Mouse (Mus musculus) layer of hippocampus, postnatal 25 days (tissue): ENCODE results near the gene Golga5. TPM values are rescaled to one million over a fixed set of nuclear protein-coding genes. Genes with fewer than 3 reads are reported as not detected.
A peak's percentile ranks its signal among the peaks of the same experiment; 100 is the strongest.

Experiments used
- DNase-seq, 2 experiments: peaks; one replicate each; pipeline ENCODE4 v3.0.0; 2022; ENCODE audit warnings: mixed read lengths in 2 of 2, low spot score in 1 of 2; ENCODE audit errors: extremely low spot score in 1 of 2
- total RNA-seq, 2 experiments: library from RNA; stranded (reverse); gene quantifications; 2 replicates each; pipeline ENCODE4 v1.2.3; 2021

Golga5 gene
- 10 to 100 TPM; 25.6 to 27.1 TPM for total RNA-seq

DNA sequence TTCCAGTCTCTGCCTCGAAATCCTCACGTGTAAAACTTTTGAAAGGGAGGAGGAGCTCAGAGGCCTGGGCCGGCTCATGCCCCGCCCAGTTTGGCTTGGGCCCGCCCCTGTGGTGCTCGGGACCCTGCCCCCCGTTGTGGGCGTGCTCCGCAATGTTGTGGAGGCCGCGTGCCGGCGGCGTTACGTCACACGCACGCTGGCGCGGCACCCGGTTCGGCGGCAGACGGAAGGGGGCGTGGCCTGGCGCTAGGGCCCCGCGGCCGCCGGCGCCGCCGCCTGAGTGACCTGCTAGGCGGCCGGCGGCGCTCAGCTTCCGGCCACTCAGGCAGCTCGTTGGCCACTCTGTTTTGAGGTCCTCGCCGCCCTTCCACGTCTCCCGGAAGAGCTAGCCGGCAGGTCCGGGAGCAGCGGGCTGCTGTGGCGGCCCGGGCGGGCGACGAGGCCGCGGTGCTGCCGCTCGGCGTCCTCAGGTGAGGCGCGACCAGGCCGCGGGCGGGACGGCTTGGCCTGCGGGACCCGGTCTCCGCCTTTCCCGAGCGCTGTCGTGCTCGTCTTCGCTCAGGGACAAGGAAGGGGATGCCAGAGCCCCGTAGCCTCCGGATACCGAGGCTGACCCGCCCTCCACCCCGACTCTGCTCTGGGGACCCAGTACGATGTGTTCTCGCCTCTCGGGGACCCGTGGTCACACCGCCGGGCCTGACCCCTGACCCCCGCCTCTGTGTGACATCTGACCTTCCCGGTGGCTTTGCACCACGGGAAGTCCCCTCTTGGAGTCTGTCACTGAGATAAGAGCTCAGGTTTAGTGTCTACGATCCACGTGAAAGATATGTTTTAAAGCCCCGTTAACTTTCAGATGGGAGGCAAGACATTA is at the start of gene Golga5:
Golga5 (plus strand) TSS at position 242 of the 871 bp plus-strand sequence.
- peak; percentile 88 to 93 for DNase-seq

DNA sequence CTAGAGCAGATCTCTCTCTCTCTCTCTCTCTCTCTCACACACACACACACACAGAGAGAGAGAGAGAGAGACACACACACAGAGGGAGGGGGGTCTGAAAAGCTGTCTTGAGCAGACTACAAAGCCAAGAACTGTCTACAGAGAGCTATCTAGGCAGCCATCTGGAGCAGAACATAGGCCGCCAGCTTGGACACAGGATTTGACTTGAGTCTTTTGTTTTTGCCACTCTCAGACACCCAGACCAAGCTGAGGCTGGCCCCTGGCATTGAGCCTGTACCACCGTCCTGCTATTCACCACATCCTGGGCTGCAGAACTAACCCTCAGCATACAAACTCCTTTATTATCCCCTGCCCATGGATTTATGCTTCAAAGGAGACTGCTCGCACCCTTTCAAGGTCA is 49.4 kb upstream of the Golga5 start:
- DNase-seq, result no peak

DNA sequence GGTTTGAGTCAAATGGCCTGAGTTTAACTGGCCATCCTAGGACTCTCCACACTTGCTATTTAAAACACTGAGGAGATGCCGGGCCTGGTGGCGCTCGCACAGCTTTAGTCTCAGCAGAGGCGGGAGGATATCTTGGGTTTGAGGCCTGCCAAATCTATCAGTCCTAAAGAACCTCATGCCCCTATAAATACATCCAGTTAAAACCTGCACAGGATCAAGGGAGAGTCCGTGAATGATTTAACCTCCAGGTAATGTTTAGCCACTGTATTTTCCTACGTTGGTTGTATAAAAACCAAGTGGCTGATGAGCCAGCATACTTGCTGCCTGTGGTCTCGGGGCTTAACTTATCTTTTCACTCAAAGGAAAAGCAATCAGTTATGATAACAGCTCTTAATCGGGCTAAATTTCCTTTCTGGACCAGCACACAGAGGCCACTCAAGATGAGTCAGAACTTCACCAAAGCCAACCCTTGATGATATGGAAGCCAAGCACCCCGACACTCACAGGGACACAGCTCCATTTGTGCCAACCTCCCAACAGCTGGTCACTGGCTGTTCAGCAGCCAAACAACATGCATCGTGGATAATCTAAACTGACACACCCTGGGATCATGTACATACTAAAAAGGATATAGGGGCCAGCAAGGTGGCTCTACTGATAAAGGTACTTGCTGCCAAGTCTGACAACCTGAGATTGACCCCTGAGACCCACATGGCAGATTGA is 48.6 kb upstream of the Golga5 start:
- DNase-seq, result no peak

DNA sequence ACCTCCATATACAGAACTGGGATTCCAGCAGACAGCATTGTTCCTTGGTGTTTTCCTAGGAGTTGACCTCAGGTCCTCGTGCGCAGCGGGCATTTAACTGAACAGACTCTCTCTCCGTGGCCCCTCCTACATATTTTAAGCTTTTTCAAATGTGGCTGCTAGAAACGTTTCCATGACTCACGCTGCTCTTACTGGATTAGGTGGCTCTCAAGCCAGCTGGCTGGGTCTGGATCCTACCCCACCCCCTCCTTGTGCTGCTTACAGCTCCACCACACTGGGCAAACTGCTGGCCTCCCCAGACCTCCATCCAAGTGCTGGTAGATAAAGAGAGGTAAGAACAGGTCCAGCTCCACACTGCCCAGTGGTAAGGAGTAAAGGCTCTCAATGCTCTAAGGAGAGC is 46.9 kb upstream of the Golga5 start:
- no peak for DNase-seq

DNA sequence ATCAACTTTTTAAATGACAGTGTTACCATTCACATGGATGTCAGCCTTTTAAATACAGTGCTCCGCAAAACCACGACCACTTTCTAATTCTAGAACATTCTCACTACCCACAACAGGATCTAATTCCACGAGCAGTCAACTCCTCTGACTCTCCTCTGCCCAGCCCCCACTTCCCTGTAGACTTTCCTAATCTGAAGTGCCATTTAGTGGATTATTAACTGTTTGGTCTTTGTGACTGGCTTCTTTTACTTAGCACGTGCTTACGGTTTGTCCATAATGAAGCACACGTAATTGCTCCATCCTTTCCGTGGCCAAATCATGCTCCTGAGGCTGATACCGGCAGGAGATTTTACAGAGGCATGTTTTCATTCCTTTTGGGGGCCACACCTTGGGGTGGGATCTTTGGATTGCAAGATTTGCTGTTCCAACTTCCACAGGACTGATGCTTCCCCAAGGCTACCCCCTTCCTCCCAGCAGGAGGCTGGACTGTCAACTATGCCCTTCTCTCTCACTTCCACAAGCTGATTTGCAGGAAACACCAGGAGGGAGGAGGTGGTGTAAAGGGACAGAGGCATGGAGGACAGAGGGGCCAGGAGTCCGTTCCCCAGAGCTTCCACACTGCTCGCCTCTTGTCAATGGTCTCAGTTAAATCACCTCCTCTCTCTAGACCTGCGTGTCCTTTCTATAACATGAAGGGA is 46.2 kb upstream of the Golga5 start:
- no peak for DNase-seq

DNA sequence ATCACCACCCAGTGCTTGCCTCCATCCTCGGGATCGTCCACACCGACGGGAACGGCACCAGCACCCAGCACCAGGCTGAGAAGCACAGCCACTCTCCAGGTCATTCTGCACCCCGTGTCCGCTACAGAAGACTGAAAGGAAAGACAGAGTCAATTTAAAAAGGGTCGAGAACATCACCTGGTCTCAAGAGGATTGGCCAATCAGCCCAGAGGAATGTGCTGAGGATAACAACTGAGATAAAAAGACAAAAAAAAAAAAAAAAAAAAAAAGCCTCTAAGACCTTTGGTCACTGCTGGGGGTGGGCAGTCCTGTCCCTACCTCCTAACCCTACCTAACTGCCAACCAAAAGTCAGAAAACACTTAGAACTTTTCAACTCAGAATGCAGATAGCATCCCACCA is 45.3 kb upstream of the Golga5 start:
- DNase-seq, result no peak

DNA sequence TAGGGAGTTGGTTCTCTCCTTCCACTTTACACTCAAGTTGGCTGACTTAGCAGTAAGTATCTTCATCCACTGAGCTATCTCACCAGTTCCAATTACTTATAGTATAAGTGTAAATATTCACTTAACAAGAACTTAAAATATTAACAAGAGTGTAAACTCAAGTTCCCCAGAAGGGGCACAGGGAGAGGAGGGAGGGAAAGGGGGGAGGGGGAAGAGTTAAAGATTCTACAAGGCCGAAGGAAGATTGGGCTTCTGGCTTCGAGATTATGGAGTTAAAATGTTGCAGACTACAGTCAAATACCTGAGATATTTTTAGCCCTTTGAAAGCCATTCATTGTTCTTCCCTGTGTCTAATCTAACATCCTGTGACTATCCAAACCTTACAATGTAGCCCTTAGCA is 44.5 kb upstream of the Golga5 start:
- DNase-seq, result no peak

DNA sequence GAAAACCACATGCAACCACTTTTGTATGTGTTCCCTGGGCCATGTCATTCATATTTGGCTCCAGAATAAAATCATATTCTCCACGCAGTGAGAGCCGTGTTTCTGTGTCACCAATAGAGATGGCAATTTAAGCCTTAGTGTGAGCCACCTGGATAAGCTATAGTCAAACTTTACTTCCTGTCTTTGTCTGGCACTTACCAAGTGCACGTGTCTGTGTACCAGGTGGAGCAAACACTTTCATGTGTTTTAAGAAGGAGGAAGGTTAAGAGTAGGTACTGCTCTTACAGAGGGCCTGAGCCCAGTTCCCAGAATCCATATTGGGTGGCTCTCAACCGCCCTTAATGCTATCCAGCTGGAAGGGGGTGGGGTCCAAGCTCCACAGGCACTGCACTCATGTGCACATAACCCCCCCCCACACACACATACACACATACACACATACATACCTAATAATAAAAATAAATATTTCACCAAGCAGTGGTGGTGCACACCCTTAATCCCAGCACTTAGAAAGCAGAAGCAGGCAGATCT is 43.8 kb upstream of the Golga5 start:
- no peak for DNase-seq

DNA sequence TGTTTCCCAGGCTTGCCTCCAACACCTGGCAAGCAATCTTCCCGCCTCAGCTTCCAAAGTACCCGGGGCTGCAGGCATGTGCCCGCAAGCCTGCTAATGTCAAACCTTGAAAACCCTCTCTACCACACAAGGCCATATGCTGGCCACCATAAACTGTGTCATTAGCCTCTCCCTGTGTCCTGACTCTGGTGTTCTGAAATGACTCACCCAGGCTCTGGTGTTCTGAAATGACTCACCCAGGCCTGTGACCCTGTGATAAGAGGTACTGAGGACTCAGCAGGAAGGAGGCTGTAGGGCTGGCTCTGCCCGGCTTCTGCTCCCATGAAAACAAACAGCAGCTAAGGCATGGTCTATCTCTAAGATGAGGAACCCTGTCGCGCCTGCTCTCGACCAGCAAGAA is 42.6 kb upstream of the Golga5 start:
- DNase-seq, result no peak

DNA sequence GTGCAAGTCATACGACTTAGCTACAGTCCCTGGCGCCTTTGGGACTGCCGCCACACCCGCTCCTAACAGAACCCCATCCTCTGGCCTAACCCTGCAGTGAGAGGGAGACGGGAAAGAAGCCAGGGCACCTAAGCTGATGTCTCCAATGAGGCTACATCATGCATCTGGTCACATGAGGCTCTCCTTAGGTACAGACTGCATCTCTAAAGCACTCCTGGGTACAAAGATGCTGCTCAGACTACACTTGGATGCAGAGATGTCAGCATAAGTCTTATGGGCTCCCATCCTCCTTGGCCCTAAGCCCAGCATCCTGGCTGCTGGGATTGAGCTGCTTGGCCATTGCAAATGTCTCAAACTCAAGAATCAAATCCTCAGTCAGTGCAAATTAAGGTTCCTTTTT is 39.3 kb upstream of the Golga5 start:
- no peak for DNase-seq

DNA sequence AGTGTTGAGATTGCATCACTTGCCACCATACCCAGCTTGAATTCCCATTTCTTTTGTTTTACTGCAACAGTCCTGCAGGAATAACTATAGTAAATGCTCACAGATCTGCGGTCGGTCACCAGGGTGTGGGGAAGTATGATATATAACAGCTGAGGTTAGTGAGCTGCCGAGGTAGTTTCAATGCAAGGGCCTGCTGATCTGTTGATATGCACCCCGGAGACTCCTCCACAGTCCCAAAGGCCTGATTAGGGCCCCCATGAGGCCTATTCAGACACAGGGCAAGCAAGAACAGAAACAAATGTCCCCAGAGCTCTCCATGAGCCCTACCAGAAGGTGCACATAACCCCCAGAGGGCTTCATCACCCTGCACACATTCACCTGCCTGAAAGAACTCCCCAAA is 38.7 kb upstream of the Golga5 start:
- DNase-seq, result no peak

DNA sequence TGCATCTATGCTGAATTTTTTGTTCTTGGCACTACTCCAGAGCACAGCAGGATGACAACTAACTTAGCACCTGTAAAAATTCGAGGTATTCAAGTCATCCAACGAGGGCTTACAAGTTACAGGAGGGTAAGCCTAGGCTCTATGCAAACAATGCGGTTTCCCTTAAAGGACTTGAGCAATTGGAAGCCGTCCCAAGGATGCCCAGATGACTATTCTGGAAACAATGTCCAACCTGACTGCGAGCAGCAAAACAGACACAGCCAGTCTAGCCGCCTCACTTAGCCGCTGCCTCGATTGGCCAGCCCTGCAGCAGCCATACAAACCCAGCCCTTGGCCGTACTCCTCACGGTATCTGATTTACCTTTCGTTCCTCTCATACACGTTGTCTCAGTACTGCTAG is 36.7 kb upstream of the Golga5 start:
- DNase-seq, result no peak

DNA sequence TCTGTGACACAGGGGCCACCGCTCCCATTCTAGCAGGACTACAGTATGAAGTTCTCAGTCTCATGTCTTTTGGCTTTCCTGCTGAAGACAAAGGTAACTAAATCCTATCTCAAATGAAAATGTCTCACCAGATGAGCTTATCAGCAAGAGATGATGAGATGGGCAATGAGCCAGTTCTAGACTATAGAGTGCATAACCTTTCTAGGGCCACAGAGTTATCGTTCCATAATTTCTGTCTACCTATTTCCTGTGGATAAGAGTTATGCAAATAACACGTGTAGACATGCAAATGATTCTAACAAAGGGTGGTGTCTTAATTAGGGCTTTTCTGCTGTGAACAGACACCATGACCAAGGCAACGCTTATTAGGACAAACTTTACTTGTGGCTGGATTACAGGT is 34.8 kb upstream of the Golga5 start:
- no peak for DNase-seq

DNA sequence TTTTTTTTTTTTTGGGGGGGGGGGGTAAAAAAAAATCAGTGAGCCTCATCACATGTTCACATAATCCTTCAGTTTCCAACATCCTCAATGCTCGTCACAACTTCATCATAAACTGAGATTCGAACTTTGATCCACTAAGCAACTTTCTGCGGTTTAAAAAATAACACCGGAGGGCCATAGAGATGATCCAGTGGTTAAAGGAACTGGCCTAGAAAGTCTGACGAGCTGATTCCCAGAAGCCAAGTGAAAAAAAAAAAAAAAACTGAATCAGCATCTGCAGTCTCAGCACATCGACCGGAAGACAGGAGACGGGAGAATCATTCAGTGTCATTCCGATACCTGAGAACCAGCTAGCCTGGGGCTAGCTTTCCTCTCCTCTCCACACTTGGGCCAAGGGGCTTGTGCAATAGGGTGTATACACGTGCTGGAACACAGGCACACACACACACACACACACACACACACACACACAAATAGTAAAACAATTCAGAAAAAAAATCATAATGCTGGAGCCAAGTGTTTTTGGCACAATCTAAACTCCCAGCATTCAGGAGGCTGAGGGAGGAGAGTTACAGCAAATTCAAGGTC is 31.9 kb upstream of the Golga5 start:
- DNase-seq, result no peak

DNA sequence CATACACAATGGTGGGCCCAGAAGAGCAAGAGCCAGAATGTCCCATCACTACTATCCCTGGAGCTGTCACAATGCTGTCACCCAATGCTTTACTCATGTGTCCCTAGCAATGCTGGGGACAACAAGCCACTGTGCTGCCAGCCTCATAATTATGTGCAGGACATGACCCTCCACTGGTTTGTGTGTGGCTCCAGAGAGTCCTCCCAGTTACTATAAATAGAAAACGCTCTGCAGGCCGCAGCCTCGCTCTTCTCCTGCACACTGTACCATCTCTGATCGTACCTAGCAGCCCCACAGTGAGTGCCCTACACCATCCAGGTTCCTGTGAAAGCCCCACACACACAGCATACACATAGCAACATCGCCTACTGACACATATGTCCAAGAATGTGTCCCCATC is 31.0 kb upstream of the Golga5 start:
- no peak for DNase-seq

DNA sequence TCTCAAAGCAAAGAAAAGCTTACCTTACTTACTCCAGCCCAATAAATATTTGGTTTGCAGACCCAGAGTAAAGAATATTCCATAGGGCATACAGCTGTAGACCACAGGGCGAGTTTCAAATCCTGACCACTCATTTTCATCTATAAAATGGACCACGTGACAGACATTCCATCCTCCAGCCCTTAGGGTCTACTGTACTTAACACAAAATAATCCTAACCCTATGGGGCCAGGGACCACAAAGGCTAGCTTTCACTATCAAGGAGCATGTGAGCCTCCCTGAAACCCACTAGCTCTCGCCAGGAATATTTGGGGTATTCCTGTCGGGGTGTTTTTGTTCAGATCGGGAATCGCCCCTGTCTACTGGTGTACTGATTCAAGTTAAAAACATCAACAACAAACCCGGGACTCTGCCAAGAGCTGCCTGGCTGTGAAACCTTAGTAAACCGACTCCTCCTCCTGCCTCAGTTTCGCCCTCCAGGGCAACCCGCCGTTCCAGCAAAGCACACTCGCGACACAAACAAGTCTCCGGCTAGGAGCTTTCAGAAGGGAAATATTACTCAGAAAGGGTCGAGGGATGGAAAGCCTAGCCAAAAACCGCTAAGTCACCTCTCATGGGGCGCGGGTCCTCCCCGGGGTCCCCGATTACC is 29.8 kb upstream of the Golga5 start:
- no peak for DNase-seq

DNA sequence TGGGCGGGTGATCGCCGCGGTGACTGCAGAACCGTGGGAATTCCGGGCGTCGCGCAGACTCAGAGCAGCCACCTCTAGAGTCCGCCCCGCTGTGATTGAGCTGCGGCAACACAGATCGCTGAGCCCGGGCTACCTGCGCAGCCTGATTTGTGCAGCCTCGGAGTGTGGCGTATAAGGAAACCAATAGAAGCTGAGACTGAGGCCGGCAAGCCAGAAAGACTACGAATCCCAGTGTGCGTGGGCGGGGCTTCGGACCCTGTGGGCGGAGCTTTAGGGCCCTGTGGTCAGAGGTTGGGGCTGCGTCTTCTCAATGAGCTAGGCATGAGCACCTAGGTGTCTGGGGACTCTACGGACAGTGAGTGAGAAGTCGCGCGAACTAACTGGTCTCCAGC is 29.3 kb upstream of the Golga5 start, which contains the start of gene Lgmn:
Lgmn (minus strand) TSS at position 182 of the 392 bp plus-strand sequence.
- peak; percentile 90 to 99 for DNase-seq

DNA sequence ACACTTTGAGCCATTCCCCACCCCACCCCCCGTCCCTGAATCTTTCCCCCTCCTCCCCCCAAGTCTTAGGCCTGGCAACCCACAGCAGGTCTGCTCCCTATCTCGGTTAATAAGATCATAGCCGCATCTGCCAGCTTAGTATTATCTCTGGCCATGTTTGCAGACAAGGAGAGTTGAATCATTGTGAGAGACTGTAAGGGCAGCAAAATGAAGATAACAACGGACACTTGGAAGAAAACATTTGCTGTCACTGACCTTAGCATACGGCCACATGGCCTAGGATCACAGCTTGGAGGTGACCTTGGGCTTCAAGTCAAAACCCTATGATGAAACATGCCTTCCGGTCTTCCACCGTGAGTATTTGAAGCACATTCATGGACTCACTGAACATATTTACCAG is 28.4 kb upstream of the Golga5 start:
- DNase-seq, result no peak

DNA sequence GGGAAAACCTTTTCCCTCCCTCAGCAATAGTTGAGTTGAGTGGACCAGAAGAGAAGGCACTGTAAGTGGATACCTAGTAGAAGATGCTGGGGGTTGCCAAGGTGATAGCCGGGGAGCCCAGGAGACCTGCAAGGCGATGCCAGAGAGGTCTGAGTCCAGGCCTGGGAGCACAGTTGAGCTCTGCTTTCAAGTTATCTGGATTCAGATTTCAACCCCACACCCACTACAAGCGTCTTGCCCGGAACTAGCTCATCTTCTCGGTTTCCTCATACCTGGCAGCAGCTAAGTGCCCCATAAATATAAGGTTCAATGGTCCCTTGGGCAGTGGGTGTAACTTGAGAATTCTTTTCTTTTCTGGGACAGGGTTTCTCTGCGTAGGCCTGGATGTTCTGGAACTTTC is 27.8 kb upstream of the Golga5 start:
- no peak for DNase-seq

DNA sequence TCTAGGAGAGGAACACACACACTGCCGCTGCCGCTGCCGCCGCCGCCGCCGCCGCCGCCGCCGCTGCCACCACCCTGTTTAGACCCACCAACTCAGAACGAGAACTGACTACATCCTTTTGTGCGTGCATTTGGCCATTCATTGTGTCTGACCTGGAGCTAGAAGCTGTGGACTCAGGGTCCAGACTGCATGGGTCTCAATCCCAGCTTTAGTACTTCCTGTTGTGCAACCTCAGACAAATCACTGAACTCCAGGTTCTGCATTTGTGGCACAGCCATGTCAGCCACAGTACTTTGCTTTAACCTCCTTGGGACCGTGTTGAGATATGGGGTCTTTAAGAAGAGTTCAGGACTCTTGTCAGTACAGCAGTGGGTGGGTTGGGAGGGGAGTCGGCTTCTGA is 26.3 kb upstream of the Golga5 start:
- DNase-seq, result no peak
